Mouse (Mus musculus) kidney, adult 11 months (tissue): Measurements from ENCODE around the gene Kcng1.

Experiments
- DNase-seq: peaks from one replicate; pipeline ENCODE4 v3.0.0; 2022

The Kcng1 gene

DNA sequence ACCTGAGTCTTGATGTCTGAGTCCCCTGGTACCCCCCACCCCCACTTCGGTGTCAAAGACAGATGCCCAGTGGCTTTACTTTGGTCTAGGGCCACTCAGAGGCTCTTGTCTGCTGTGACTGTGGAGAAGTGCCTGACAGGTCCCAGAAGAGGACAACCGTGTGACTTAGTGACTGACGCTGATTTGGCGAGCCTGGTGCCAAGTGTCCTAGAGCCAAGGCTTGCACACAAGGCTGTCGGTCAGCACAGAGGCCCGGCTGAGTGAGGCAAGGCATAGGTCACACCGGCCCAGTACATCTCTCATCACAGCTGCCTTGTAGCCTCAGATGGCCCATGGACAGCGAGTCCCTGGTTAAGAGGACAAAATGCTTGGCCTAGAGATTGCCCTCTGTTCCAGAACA lies 22.5 kb downstream of the Kcng1 start:
- DNase-seq: peak; percentile 19

DNA sequence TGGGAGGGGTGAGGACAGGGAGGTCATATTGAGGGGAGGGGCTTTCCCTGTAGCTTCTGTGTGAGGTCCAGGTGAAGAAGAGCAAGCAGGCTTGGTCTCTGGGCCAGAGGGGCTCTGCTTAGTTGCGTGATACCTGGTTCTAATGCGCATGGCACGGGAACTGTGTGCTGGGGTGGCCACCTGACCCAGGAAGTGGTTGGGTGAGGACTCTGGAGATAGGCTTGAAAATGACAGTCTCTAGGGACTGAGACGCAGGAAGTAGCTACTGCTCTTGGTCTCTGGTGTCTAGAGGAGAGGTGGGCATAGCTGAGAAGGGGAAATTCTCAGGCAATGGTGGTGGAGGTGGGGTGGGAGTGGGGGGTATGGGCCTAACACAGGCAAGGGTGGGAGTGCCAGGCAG lies 24.3 kb downstream of the Kcng1 start:
- DNase-seq: no peak

DNA sequence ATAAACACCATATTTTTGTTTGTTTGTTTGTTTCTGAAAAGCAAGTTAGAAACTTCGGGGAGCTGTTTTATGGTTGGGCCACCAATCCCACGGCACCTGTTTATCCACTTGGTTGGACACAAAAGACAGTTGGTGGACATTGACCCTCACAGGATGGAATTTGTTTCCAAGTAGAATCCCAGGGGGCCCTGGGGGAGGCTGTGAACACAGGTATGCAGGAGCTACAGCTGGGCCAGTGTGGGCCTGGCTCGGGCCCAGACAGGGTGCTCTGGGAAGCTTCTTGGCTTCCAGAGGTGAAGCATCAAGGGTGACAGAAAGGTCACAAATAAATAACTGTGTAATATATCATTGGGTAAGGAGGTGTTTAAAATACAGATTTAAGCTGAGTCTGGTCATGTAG lies 25.0 kb downstream of the Kcng1 start:
- DNase-seq: peak; percentile 73

DNA sequence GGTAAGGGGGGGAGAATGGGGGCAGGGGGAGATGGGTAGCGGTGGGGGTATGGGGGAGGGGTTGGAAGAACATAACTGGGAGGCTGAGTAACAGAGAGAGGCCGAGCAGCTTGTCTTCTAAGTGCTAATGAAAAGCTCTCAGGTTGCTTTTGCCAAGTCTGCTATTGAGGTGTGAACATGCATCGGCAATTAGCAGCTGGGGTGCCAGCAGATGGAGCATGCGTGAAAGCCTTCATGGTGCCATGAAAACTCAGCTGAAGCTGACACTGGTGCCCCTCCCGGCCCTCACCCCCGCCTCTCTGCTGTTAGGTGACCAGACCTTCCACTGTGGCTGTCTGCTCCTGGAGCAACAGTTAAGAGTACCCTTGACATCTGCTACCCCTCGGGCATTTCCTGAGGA lies 27.7 kb downstream of the Kcng1 start:
- DNase-seq: no peak

DNA sequence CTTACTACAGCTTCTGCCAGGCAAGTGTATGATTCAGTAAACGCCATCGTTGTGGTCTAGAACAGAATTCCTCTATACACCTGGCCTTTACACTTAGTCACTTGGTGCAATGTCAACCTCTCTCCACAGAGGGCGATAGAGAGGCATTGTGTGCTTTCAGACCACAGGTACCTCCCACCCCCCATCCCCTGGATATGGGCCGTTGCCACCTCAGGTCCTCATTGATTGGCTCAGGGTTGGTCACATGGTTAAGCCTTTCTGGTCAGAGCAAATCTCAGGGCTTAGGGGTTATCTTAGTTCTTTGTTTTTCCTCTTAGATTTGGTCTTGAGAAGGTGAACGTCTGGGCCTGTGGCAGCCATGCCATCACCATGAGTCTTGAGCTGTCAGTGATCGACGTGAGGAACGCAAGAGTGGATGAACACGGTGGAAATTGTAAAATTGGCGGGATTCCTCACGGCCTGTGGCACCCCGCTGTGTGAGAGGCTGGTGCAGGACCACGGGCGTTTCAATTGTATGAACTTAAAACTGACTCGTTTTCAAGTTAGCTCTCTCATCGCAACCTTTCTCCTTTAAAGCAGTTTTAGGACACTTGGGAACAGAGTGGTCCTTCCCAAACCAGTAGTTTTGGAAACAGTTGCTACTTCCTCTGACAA lies 28.8 kb downstream of the Kcng1 start:
- DNase-seq: no peak

DNA sequence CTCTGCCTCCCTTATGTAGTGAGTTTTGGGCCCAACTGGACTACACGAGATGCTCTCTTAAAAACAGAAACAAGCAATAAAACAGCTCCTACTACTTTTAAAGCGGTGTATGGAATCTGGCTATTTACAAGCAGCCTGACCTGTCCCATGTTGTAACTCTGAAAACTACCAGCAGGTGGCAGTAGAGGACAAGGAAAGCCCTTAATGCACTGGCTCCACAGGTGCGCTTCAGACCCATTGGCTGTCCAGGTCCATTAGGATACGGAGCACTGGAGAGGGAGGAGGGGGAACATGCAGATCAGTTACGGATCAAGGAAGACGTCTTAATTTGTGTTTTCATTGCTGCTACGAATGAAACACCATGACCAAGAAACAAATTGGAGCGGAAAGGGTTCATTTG lies 31.3 kb downstream of the Kcng1 start:
- DNase-seq: peak; percentile 67

DNA sequence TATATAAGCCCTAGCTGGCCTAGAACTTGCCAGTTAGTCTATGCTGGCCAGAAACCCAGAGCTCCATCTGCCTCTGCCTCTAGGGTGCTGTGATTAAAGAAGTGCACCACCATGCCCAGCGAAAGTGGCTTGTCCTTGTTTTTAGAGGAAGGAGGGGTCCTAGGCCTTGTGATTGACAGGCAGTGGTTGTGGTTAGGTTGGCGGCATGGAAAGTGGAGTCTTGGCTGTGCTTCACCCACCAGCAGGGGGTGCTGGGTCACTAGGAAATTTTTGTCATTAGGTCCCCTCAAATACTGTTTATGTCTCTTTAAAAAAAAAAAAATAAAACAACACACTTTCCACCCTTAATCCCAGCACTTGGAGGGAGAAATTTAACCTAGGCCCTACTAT lies 32.7 kb downstream of the Kcng1 start:
- DNase-seq: no peak

DNA sequence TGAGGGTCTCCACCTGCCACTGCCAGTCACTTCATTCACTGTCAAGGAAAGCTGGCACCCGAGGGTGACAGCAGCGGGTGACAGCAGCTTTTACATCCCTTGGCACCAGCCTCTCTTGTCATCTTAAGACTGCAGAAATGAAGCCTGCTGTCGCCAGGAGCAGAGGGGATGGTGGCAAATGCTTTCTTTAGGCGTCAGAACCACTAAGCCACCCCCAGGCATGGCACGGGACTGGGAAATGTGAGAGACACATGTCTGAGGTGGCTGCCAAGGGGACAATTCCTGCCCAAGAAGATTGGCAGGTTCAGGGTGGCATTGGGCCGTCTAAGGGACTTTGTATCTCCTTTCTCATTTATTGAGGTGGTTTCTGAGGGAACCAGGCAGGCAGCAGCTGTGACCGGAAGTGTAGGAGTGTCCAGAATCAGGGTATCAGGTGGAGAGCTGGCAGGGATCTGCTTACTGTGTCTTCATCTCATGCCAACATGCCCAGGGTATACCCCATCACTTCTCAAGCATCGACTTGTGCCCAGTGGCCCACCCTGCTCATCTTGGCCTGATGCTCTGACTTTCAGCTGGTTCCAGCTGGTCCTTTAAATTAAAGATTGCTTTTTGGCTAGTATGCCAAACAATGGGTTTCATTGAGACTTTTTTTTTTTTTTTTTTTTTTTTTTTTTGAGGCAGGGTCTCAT lies 33.2 kb downstream of the Kcng1 start:
- no peak for DNase-seq

DNA sequence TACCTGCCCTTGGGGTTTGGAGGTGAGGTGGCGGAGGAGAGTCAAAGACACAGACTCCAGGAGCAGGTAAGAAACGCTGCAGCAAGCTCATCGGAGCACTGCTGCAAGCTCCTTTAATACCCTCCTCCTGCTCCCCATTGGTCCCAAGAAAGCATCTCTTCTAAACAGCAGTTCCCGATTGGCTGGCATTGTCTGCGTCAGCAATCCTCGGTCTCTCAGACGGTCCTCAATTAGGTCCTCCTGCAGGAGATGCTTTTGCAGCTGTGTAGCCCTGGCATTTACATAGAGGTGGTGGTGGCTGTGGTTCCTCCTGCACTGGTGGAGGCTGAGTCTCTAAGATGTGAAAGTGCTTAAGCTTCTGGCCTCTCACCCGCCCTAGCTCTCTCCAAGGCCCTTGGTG lies 36.0 kb downstream of the Kcng1 start:
- no peak for DNase-seq

DNA sequence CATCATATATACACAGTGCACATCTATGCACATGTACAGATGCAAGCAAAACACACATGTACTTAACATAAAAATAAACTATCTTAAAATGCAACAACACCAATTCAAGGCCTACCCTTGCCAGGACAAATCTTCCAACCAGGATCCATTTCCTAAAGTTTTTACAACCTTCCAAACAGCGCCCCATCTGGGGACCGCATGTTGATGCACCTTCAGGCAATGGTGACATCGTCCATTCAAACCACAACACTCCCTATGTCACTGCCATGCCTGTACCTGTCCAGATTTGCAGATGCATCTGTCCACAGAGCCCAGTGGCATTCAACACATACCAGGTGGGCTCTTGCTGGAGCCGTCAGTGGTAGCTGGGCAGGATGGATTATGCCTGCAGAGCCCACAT lies 38.3 kb downstream of the Kcng1 start:
- no peak for DNase-seq

DNA sequence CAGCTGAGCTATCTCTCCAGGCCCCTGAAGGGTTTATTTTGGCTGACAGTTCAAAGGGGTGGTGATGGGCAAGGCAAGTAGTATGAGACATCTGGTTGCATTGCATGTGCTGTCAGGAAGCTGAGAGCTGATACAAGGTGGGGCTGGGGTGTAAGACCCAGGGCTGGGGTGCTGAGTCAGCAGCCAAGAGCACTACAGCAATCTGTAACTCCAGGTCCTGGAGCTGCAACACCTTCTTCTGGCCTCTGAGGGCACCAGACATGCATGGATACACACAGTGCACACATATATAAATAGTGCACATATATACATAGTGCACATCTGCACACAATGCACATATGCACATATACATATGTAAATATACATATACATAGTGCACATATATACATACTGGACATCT lies 38.7 kb downstream of the Kcng1 start:
- no peak for DNase-seq

DNA sequence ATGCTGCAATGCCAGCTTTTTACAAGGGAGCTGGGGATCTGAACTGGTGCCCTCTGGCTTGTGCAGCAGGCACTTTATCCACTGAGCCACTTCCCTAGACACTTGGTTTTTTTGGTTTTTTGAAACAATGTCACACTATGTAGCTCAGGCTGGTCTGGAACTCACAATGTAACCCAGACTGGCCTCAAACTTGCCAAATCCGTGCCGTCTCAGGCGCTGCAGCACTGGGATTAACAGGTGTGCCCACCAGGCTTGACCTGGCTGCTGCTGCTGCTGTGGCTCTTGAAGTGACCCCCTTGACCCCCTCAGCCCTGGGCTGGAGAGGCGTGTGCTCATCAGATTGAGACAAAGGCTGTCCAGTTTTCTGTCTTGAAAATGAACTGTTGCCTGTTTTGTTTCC lies 43.2 kb downstream of the Kcng1 start:
- DNase-seq: no peak

DNA sequence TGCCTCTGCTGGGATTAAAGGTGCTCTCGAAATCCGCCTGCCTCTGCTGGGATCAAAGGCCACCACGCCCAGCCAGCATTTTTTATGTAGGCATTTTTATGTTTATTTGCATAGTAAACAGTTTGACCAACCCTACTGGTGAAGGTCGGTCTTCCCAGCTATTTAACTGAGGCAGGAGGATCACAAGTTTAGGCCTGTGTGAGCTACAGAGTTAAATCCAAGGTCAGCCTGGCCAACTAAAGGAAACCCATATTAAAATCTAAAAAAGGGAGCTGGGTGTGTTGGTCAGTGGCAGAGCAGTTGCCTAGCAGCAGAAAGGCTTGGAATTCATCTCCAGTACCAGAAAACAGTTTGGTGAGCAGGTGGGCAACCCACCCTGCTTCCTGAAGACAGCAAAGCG lies 48.2 kb downstream of the Kcng1 start:
- no peak for DNase-seq

DNA sequence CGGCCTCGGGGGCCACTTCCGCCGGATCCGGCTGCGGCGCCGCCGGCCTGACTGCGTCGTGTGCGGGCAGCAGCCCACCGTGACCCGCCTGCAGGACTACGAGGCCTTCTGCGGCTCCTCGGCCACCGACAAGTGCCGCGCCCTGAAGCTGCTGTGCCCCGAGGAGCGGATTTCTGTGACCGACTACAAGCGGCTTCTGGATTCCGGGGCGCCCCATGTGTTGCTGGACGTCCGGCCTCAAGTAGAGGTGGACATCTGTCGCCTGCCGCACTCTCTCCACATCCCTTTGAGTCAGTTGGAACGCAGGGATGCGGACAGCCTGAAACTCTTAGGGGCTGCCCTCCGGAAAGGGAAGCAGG lies 50.1 kb downstream of the Kcng1 start:
- DNase-seq: no peak

DNA sequence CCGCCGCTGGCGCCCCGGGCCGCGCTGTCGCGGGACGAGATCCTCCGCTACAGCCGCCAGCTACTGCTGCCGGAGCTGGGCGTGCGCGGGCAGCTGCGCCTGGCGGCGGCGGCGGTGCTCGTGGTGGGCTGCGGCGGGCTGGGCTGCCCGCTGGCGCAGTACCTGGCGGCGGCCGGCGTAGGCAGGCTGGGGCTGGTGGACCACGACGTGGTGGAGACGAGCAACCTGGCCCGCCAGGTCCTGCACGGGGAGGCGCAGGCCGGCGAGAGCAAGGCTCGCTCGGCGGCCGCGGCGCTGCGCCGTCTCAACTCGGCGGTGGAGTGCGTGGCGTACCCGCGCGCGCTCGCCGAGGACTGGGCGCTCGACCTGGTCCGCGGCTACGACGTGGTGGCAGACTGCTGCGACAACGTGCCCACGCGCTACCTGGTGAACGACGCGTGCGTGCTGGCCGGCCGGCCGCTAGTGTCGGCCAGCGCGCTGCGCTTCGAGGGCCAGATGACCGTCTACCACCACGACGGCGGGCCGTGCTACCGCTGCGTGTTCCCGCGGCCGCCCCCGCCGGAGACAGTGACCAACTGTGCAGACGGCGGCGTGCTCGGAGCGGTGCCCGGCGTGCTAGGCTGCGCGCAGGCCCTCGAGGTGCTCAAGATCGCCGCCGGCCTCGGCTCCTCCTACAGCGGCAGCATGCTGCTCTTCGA lies 50.6 kb downstream of the Kcng1 start:
- DNase-seq: no peak

DNA sequence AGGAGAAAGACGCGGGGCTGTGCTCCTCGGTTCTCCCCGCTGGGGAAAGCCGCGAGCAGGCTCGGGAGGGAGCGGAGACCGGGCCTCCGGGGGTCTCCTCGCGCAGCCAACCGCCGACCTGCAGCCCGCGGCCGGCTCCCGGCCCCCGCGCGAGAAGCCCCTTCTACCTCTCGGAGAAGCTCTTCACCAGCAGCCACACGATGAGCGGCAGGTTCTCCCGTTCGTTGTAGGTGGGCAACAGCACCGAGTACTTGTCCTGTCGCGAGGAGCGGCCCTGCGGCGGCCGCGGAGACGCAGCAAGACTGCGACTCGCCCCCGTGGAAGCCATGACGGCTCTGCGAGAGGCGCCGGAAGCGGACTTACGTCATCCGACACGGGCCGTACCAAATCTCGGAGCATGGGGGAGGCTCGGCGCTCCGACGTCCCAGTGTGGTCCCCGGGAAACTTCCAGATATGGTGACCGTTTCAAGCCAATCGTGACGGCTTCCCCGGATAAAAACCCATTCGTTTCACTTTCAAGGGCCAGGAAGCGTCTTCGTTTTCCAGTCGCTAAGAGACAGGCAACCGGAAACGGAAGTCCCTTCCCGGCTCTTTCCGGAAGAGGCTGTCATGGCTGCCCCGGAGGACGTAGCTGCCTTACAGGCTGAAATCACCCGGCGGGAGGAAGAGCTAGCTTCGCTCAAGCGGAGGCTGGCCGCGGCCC lies 51.4 kb downstream of the Kcng1 start, which contains the start of the genes Gm20716, Dpm1 and Mocs3:
TSS of gene Gm20716 (minus strand) at position 339 of the 703 bp plus-strand sequence.
TSS of gene Dpm1 (minus strand) at position 566 of the 703 bp plus-strand sequence.
TSS of gene Mocs3 (plus strand) at position 597 of the 703 bp plus-strand sequence.
- DNase-seq: peak; percentile 88

DNA sequence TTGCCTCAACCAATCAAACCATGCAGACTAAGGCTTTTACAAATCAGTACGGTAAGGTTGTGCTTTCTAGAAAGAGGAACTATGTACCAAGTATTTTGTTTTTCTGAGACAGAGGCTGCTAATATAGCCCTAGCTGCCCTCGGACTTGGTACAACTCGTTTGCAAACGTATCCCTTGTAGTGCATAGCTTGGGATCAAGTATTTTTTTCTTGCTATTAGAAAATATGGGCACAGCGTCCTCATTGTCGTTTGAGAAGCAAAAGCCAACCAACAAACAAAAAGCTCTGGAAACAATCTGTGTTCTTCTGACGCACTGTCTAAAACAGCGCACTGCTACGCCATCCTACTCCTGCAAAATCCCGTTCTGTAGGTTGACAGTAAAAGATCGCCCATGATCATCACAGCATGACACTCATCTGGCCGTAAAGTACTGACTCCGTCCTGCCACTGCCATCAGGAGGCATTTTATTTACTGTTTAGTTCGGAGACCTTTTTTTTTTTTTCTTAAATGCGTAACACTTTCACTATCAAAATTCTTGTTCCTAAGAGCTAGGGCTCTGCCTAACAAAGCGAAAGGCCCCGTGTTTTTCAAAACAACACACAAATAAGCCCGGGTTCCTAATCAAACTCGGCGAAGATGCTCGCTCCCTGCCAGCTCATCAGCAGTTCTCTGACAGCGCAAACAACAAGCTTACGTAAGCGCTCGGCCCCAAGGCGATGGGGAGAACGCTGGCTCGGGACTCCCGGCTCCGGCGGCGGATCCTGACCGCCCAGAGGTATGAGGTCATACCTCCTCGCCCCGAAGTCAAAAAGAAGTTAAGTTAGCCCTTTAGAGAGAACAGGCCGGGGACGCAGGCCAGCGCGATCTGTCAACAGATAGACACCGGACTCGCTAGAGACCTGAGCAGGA lies 52.2 kb downstream of the Kcng1 start:
- peak; percentile 35 for DNase-seq

DNA sequence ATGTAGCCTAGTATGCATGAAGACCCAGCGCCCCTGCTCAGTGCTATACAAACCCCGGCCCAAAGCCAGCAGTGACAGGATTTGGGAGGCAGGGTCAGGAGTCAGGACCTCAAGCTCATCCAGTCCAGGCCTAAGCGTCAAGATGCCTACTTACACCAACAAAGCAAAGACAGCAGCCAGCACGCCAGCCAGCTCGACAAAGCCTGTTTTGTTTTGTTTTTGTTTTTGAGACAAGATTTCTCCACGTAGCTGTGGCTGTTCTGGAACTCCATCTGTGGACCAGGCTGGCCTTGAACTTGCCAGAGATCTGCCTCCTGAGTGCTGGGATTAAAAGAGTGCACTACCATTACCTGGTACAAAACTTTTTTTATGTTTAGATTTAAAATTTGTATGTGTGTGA lies 58.2 kb downstream of the Kcng1 start:
- DNase-seq: no peak

DNA sequence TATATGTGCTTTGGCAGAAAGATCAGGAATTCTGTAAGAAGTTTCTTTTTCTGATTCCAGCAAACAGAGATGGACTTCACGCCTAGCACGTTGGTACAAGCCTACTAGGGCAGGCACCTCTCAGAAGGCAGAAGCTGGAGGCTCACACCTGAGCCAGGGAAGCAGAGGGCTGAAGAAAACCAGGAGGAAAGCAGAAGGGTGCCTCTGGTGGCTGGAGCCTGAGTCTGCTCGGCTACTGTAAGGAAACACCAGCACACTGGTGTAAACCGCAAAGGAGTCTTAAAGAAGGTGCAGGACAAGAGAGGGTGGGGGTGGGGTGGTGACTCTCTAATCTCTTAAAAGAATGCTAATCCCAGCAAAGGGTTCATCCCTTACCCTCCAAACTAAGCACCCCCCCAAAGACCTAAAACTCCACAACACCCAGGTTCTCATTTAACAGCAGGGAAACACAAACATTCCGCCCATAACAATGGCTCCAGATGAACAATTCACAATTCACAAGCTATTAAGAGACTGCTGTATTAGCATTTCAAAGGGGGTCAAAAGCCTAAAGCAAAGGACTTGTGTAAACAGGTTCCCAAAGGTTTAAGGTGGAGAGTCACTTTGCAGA lies 67.6 kb downstream of the Kcng1 start:
- DNase-seq: no peak
